Mouse (Mus musculus): ENCODE measurements at regions not wholly inside any gene's neighbourhood (a gene's known extent, or its start where the extent isn't known, plus 50 kb on each side); places are given as distances from the start of the nearest gene placed in this dataset.
"Not testable (repeated sequence)": the region's sequence is repeated elsewhere in the genome, so short reads cannot be mapped to it uniquely, and the experiment has no call there.

DNA sequence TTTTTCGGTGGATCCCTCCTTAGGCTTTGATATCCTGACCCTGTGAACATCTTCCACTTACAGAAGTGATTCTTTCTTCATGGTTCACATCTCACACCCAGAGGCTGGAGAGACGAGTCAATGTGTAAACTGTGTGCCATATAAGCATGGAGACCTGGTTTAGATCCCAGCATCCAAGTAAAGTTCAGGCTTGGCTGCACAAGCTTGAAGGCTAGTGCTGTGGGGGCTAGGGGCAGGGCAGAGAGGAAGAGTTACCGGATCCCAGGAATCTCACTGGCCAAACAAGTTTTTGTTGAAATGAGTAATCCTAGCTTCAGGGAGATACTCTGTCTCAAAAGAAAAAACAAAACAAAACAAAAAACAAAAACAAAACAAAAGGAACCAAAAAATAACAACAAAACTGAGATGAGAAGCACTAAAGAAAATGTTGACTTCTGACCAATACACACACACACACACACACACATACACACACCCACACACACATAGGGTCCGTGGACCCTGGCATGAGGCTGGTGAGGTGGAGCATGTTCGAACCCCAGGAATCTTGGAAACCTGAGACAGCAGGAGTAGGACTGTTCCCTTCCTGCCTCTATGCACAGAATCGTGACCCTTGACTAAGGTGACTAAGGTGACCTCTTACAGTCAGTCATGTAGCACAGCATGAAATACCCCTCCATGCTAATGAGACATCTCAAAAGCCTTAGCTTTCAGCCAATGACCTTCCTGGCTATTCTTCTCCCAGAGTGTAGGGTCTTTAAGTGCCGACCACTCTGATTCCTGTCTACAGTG, 55.2 kb downstream of the Gm12728 start:
- no peak for DNase-seq (ENCODE audit: low read depth)

DNA sequence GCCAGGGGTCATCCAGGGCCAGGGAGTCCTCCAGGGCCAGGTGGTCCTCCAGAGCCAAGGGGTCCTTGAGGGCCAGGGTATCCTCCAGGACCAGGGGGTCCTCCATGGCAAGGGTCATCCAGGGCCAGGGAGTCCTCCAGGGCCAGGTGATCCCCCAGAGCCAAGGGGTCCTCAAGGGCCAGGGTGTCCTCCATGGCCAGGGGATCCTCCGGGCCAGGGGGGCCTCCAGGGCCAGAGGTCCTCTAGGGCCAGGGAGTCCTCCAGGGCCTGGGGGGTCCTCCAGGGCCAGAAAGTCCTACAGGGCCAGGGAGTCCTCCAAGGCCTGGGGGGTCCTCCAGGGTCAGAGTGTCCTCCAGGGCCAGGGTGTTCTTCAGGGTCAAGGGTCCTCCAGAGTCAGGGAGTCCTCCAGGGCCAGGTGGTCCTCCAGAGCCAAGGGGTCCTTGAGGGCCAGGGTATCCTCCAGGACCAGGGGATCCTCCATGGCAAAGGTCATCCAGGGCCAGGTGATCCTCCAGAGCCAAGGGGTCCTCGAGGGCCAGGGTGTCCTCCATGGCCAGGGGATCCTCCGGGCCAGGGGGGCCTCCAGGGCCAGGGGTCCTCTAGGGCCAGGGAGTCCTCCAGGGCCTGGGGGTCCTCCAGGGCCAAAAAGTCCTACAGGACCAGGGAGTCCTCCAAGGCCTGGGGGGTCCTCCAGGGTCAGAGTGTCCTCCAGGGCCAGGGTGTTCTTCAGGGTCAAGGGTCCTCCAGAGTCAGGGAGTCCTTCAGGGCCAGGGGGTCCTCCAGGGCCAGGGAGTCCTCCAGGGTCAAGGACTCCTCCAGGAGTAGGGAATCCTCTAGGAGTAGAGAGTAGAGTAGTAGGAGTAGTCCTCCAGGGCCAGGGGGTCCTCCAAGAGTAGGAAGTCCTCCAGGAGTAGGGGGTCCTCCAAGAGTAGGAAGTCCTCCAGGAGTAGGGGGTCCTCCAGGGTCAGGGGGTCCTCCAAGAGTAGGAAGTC, 56.6 kb downstream of the Gm12728 start:
- DNase-seq (ENCODE audit: low read depth), result not testable (repeated sequence)

- no peak for DNase-seq (ENCODE audit: low read depth)
These were observed 63.4 kb downstream of the Gm12728 start for GRCm38 (mm10) chr4:105853086-105853485.

GRCm38 (mm10) chr4:105859052-105859864, 69.6 kb downstream of the Gm12728 start:
- DNase-seq (ENCODE audit: low read depth), result no peak

- DNase-seq (ENCODE audit: low read depth), result no peak
These were observed 71.4 kb downstream of the Gm12728 start for GRCm38 (mm10) chr4:105860930-105861653.

DNA sequence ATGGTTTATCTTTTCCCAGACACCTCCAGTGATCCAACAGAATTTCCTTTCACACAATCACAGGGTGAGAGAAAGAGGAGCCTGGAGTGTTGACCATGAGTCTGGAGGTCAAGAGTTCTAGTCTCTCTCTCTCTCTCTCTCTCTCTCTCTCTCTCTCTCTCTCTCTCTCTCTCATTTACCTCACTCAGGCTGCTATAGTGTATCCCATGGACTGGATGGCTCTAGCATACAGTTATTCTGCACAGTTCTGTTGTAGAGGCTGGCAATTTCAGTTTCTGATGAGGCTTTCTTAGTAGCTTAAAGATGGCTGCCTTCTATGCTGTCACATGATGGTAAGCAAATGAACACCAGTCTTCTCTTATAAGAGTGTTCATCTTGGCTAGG, 72.0 kb downstream of the Gm12728 start:
- no peak for DNase-seq (ENCODE audit: low read depth)

- no peak for DNase-seq (ENCODE audit: low read depth)
These were observed 80.8 kb downstream of the Gm12728 start for GRCm38 (mm10) chr4:105870512-105870911.

DNA sequence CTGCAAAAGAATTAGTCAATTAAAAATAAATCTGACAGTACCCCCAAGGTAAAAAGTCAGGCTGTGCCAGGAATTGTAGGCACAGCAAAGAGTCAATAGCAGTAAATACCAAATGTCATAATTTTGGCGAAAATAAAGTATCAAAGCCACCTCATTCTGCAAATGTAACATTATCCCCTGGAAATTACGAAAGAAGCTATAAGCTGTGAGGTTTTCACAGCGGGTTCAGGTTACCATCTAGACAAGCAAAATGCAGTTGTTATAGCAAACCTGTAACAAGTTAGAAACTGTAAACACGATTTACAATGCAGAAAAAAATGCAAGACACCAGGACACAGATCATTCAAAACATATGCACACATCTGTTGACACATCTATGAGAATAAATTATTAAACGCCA, 87.6 kb downstream of the Gm12728 start:
- DNase-seq (ENCODE audit: low read depth), result no peak

DNA sequence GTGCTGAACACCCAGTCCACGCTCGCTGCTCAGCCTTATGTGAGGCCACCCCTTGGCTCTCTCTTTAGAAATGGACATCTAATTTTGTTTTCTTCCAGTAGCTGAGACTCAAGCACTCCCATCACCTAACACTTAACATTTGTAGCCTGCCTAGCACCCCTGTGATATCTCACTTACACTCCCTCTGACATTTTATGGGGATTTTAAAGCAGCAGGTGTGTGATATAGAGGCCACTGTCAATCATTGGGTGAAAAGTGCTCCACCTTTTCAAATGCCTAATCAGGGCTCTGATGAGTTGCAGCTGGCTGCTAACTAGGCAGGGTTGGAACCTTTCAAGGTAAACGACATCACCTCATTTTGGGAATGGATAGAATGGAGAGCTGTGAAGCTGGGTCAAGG, 90.2 kb downstream of the Gm12728 start:
- DNase-seq (ENCODE audit: low read depth), result no peak

DNA sequence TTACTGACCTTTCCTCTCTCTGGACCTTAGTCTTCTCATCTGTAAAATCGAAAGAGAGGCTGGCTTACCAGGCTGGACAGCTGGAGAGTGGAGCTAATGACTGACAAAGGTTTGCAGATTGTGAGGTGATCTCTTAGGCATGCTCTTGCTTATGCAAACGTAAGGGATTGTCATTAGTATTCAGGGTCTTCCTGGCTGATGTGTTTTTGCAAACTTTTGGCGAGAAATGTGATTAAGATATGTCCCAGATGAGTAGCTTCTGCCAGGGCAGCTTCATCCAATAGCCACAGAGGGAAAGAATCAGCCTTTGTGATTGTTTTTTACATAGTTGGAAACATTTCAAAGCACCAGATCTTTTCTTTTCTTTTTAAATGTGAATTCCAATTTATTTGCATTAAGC, 95.1 kb downstream of the Gm12728 start:
- DNase-seq (ENCODE audit: low read depth), result no peak

DNA sequence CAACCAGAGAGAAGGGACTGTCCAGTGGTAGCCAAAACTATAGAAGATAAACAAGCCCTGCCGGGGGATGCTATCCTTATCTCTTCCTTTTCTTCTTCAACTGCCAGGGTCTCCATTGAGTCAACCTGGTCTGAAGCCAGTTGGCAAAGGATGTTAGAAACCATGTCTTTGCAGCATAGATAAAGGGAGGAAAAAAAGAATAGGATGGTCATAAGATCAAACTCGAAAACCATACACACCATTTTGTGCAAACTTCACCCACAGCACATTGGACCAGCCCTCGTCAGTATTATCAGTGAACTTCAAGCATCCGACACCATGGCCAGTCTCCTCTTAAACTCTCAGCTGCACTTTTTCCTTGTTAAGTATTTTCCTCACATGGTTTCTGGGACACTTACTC, 101.8 kb downstream of the Gm12728 start:
- DNase-seq (ENCODE audit: low read depth), result no peak

- DNase-seq (ENCODE audit: low read depth), result no peak
These were observed 102.4 kb downstream of the Gm12728 start for GRCm38 (mm10) chr4:105892065-105892464.

DNA sequence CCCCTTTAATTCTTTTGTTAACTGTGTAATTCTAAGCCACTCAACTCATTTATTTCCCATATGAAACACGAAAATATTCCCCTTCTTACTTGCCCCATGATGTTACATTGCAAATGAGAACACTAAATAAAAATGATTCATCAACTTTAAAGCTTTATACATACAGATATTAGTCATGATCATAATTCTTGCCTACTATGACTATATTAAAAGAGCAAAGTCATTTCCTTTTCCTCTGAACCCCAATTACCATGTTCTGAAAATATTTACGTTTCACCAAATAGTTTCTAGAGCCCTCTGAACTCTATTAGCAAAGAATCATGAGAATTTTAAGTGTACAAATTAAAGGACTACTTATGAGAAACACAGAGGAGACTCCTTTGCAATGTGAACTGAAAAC, 105.4 kb downstream of the Gm12728 start:
- no peak for DNase-seq (ENCODE audit: low read depth)

- DNase-seq (ENCODE audit: low read depth), result no peak
These were observed 108.6 kb downstream of the Gm12728 start for GRCm38 (mm10) chr4:105898054-105898847.

DNA sequence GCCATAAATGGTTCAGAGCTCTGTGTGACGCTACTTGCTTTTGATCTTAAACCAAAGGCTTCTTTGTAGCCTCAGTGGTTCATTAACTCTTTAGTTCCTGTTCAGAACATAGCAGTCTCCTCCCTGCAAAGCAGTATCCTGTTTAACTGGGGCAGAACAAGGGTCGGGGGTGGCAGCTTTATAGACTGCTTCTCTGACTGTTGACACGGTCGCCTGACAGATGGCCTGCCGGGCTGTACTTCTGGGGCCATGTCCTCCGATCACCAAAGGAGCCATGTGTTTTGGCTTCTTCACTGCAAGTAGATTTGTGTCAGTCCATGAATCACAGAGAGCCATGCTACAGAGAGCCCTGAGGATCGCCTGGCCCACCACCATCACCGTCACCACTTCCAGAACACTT, 115.2 kb downstream of the Gm12728 start:
- no peak for DNase-seq (ENCODE audit: low read depth)

- DNase-seq (ENCODE audit: low read depth), result no peak
These were observed 116.7 kb downstream of the Gm12728 start for GRCm38 (mm10) chr4:105906411-105906810.

DNA sequence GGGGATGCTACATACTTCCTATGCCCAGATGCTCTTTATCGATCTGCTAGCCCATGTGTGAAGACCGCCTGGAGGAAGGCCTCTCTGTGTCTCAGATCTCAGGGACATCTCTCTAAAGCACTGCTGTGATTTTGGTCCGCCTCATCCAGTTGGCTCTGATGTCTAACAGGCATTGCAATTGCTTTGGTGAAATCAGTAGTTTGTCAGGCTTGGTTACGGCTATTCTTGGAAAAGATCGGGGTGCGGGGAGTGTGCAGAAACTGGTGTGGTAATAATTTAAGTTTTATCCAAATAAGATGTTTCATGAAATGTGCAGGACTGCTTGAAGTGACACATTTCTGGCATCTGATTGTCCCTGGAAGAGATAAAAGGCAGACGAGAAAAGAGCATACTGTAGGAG, 117.9 kb downstream of the Gm12728 start:
- no peak for DNase-seq (ENCODE audit: low read depth)

GRCm38 (mm10) chr4:105908281-105908680, 118.6 kb downstream of the Gm12728 start:
- no peak for DNase-seq (ENCODE audit: low read depth)

- DNase-seq (ENCODE audit: low read depth), result no peak
These were observed 119.6 kb downstream of the Gm12728 start for GRCm38 (mm10) chr4:105909272-105909671.

DNA sequence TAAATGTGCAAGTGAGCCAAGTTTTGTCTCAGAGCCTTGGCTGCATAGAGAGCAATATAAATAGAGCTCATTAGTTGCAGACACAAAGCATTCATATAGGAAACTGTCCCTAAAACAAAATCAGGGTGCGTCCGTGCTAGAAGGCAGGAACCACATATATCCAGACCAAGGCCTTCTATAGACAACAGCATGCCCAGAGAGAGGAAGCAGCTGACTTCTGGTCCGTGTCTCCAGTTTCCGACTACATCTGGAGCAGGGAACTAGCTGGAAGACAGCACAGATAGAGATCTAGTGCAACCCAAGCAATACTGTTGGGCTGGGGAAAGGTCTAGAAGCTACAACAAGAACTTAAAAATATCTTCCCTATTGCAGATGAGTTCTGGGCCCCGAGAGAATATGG, 121.0 kb downstream of the Gm12728 start:
- DNase-seq (ENCODE audit: low read depth), result no peak

GRCm38 (mm10) chr4:105911678-105912077, 122.0 kb downstream of the Gm12728 start:
- DNase-seq (ENCODE audit: low read depth), result no peak

All from c-Kit-positive CD71-negative TER-119-negative erythroid progenitor cells, embryonic 14.5 days (primary cell).